Mouse (Mus musculus) kidney, embryonic 14.5 days (tissue): Measurements from ENCODE around the gene 1700016C15Rik. TPM values are rescaled to one million over a fixed set of nuclear protein-coding genes. Genes with fewer than 3 reads are reported as not detected.

Experiments used
- ATAC-seq: fragments of 200-750 bp; cut with Nextera tagmentation; 2 replicates; pipeline ENCODE4 v1.8.0; 2017; ENCODE audit warnings: moderate number of reproducible peaks, mild to moderate bottlenecking, moderate TSS enrichment, moderate library complexity; ENCODE audit not compliant: low FRiP score, low TSS enrichment
- H3K27ac ChIP-seq: fragments of 300-500 bp; sonication (generic); 2 replicates; pipeline ENCODE4 v1.5.1; 2014; ENCODE audit warnings: low read depth, mild to moderate bottlenecking, low read length, moderate library complexity, mixed read lengths
- H3K27me3 ChIP-seq: fragments of 300-500 bp; sonication (generic); 2 replicates; pipeline ENCODE4 v1.6.1; 2014; ENCODE audit warnings: mild to moderate bottlenecking, low read length; ENCODE audit not compliant: control insufficient read depth, insufficient read depth
- H3K36me3 ChIP-seq: fragments of 300-500 bp; sonication (generic); 2 replicates; pipeline ENCODE4 v1.6.1; 2014; ENCODE audit warnings: low read length, mixed read lengths; ENCODE audit not compliant: control insufficient read depth, insufficient read depth
- H3K4me1 ChIP-seq: fragments of 300-500 bp; sonication (generic); 2 replicates; pipeline ENCODE4 v1.6.1; 2014; ENCODE audit warnings: low read length, mixed read lengths; ENCODE audit not compliant: control insufficient read depth, insufficient read depth
- H3K4me2 ChIP-seq: fragments of 300-500 bp; sonication (generic); replicated peaks from 2 replicates; pipeline ENCODE4 v1.6.1; 2014; ENCODE audit warnings: low read depth, mild to moderate bottlenecking, low read length
- H3K4me3 ChIP-seq: fragments of 300-500 bp; sonication (generic); 2 replicates; pipeline ENCODE4 v1.5.1; 2014; ENCODE audit warnings: mild to moderate bottlenecking, low read length
- H3K9ac ChIP-seq: fragments of 300-500 bp; sonication (generic); 2 replicates; pipeline ENCODE4 v1.6.1; 2014; ENCODE audit warnings: low read depth, mild to moderate bottlenecking, low read length, moderate library complexity
- H3K9me3 ChIP-seq: fragments of 300-500 bp; sonication (generic); 2 replicates; pipeline ENCODE4 v1.6.1; 2016; ENCODE audit warnings: low read length; ENCODE audit not compliant: control insufficient read depth
- WGBS: fragments of 180-500 bp; shearing (Covaris S2); extraction: QIAGEN DNeasy Blood & Tissue Kit; methylation state at CpG from one replicate; pipeline ENCODE4 v1.1.7; 2014; 5-methylcytosine and 5-hydroxymethylcytosine counted together
- polyA plus RNA-seq: library from polyadenylated mRNA; unstranded; fragments of >200 nt; fragmentation: Nextera tagmentation; extraction: Ambion mirVana; gene quantifications from 2 replicates; pipeline ENCODE4 v1.2.1, GENCODE M21; 2014

The 1700016C15Rik gene
- polyA plus RNA-seq, 1 experiment from 2014 or later: not detected

- 76% methylated on average over 3 of the region's 3 CpGs for WGBS
- H3K4me3 ChIP-seq: no peak overlapping the region
- H3K36me3 ChIP-seq: no peaks in the 10 kb centered on the region
- no peaks in the 10 kb centered on the region for H3K27me3 ChIP-seq
- peaks cover 6% of the 10 kb centered on the region; the same call in 1 of the 2 replicates for H3K9me3 ChIP-seq
- no peak overlapping the region for H3K4me2 ChIP-seq
- H3K27ac ChIP-seq: no peak overlapping the region
- no peak for ATAC-seq
- H3K4me1 ChIP-seq: no peaks in the 10 kb centered on the region
- H3K9ac ChIP-seq: no peak overlapping the region
Observed at GRCm38 (mm10) chr1:177727883-177728525, 1.6 kb upstream of the 1700016C15Rik start.

GRCm38 (mm10) chr1:177731973-177732372 lies 2.4 kb downstream of the 1700016C15Rik start:
- WGBS: 92% methylated on average over 3 of the region's 3 CpGs
- Histone ChIP-seq H3K27me3 (no peaks in the 10 kb centered on the region), H3K36me3 (no peaks in the 10 kb centered on the region), H3K9ac (no peak overlapping the region), H3K4me3 (no peak overlapping the region), H3K4me2 (no peak overlapping the region), H3K27ac (no peak overlapping the region), H3K9me3 (peaks cover 6% of the 10 kb centered on the region; the same call in 1 of the 2 replicates), H3K4me1 (no peaks in the 10 kb centered on the region)
- ATAC-seq: no peak

GRCm38 (mm10) chr1:177737505-177738105 lies 8.0 kb downstream of the 1700016C15Rik start:
- Histone ChIP-seq H3K9ac (no peak overlapping the region), H3K4me3 (no peak overlapping the region), H3K4me1 (no peaks in the 10 kb centered on the region), H3K9me3 (no peaks in the 10 kb centered on the region), H3K27ac (no peak overlapping the region), H3K36me3 (no peaks in the 10 kb centered on the region), H3K27me3 (no peaks in the 10 kb centered on the region), H3K4me2 (no peak overlapping the region)
- no peak for ATAC-seq
- WGBS: 69% methylated on average over 6 of the region's 6 CpGs

DNA sequence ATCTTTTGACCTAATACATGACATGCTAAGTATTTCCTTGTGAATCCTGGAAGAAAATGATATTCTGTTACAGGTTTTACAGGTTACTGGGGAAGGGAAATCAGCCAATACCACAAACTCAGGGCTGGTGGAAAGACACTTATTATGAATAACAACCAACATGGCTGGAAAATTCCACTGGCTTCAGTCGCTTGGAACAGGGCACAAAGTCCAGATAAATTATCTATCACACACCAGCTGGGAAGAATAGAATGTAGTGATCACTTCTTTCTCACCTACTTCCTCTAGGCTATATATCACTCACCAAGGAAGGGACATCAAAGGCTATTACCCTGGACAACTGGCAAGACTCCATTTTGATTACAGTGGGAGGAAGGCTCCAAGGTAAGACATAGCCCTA lies 11.1 kb downstream of the 1700016C15Rik start:
- H3K9me3 ChIP-seq: no peaks in the 10 kb centered on the region
- no peaks in the 10 kb centered on the region for H3K27me3 ChIP-seq
- H3K36me3 ChIP-seq: no peaks in the 10 kb centered on the region
- no peak overlapping the region for H3K9ac ChIP-seq
- no peak overlapping the region for H3K4me3 ChIP-seq
- WGBS: 47% methylated on average over 1 of the region's 1 CpGs
- no peaks in the 10 kb centered on the region for H3K4me1 ChIP-seq
- no peak overlapping the region for H3K4me2 ChIP-seq
- no peak for ATAC-seq
- no peak overlapping the region for H3K27ac ChIP-seq

DNA sequence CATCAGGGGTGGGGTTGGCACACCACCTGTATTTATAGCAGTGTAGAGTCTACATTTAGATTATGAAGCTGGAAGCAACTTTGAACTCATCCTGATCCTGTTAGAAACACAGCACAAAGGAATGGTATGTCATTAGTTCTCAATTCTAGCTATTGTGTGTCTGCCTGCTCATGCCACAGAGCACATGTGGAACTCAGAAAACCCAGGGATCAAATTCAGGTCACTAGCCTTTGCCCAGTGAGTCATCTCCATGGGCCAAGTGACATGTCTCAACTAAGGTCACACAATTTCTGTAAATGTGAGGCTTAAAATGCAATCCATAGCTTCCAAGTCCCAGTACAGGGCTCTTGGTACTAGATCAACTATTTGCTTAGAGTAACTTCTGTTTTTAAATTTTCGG lies 12.5 kb downstream of the 1700016C15Rik start:
- H3K4me2 ChIP-seq: no peak overlapping the region
- no peak overlapping the region for H3K4me3 ChIP-seq
- H3K9me3 ChIP-seq: no peaks in the 10 kb centered on the region
- H3K27ac ChIP-seq: no peak overlapping the region
- no peak for ATAC-seq
- H3K27me3 ChIP-seq: no peaks in the 10 kb centered on the region
- no peak overlapping the region for H3K9ac ChIP-seq
- no peaks in the 10 kb centered on the region for H3K36me3 ChIP-seq
- H3K4me1 ChIP-seq: no peaks in the 10 kb centered on the region
- WGBS: 67% methylated on average over 1 of the region's 1 CpGs

DNA sequence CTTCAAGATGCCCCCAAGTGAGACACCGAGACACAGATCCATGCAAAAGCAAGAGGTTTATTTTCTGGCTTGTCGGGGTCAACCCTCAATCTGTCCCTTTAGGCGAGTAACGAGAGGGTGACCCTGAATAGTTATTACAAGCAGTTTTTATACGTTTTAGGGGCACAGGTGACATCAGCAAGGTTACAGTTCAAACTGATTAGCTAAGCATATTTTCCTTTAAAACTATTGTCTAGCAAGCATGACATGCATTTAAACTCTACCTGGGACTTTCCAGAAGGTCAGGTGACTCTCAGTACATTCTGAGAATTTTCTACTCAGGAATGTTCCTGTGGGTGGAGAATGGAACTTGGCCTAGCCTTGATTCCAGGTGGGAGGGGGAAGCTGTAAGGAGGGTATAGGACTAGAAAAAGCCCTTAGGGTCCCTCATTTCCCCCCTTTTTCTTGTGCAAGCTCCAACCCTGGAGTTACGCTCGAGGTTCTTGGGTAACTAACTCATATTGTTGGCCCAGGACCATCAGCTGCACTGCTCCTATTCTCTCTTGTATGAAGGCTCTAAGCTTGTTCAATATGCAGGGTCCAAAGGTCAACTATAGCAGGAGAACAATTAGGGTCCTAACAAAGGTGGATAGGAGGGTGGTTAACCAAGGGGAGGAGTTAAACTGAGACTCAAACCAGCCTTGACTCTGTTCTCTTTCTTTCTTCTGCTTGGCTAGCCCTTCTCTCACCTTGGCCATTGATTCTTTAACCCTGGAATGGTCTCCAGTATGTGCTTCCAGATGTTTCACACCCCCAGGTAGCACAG lies 15.1 kb downstream of the 1700016C15Rik start:
- H3K4me1 ChIP-seq: no peaks in the 10 kb centered on the region
- no peaks in the 10 kb centered on the region for H3K27me3 ChIP-seq
- 80% methylated on average over 7 of the region's 7 CpGs for WGBS
- no peaks in the 10 kb centered on the region for H3K36me3 ChIP-seq
- ATAC-seq: no peak
- H3K27ac ChIP-seq: no peak overlapping the region
- H3K4me2 ChIP-seq: no peak overlapping the region
- H3K4me3 ChIP-seq: no peak overlapping the region
- no peak overlapping the region for H3K9ac ChIP-seq
- peaks cover 9% of the 10 kb centered on the region for H3K9me3 ChIP-seq

DNA sequence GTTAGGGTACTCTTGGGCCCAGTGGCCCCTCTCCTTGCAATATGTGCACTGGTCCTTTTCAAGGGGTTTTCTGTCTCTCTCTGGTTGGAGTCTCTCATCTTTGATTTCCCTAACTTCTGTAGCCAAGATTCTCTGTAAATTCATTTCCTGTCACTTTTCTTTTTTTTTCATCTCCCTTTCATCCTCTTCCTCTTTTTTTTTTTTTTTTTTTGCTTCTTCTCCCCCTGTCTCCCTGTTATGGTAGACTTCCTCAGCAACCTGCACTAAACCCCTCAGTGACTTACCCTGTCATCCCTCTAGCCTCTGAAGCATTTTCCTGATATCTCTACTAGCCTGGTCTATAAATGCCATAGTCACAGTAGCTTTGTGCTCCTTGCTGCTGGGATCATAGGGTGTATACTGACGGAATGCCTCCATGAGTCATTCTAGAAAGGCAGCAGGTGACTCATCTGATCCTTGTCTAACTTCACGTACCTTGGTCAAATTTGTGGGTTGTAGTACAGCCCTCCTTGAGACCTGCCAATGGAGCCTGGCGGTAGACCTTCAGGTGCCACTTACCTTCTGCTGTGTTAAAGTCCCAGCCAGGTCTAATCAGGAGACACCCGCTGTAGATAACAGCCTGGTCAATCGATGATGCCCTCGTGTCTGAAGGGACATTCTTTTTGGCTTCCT lies 18.4 kb downstream of the 1700016C15Rik start:
- Histone ChIP-seq H3K4me2 (no peak overlapping the region), H3K4me1 (no peaks in the 10 kb centered on the region), H3K9ac (no peak overlapping the region), H3K36me3 (no peaks in the 10 kb centered on the region), H3K4me3 (no peak overlapping the region), H3K9me3 (peaks cover 26% of the 10 kb centered on the region), H3K27me3 (no peaks in the 10 kb centered on the region), H3K27ac (no peak overlapping the region)
- no peak for ATAC-seq
- 94% methylated on average over 6 of the region's 6 CpGs for WGBS

- no peak for ATAC-seq
- no peak overlapping the region for H3K4me3 ChIP-seq
- no peaks in the 10 kb centered on the region for H3K27me3 ChIP-seq
- no peak overlapping the region for H3K4me2 ChIP-seq
- H3K9me3 ChIP-seq: peaks cover 24% of the 10 kb centered on the region
- H3K4me1 ChIP-seq: no peaks in the 10 kb centered on the region
- no peak overlapping the region for H3K9ac ChIP-seq
- H3K27ac ChIP-seq: no peak overlapping the region
- no peaks in the 10 kb centered on the region for H3K36me3 ChIP-seq
- 74% methylated on average over 1 of the region's 1 CpGs for WGBS
Observed at GRCm38 (mm10) chr1:177753496-177753895, 23.9 kb downstream of the 1700016C15Rik start.
